Mouse (Mus musculus) liver, embryonic 13.5 days (tissue): ENCODE data around the gene Cdk14. TPM values are rescaled to one million over a fixed set of nuclear protein-coding genes. Genes with fewer than 3 reads are reported as not detected.

Experiments used
- ATAC-seq: fragments of 200-750 bp; cut with Nextera tagmentation; 2 replicates; pipeline ENCODE4 v1.8.0; 2017; ENCODE audit warnings: low read depth, mild to moderate bottlenecking, moderate number of reproducible peaks, moderate library complexity
- DNase-seq: peaks from one replicate; pipeline ENCODE4 v3.0.0; 2022
- H3K27ac ChIP-seq: fragments of 300-500 bp; sonication (generic); 2 replicates; pipeline ENCODE4 v1.5.1; 2015; ENCODE audit warnings: moderate library complexity, mild to moderate bottlenecking, inconsistent platforms
- H3K27me3 ChIP-seq: fragments of 300-500 bp; sonication (generic); 2 replicates; pipeline ENCODE4 v1.6.1; 2015; ENCODE audit warnings: mild to moderate bottlenecking, inconsistent platforms
- H3K36me3 ChIP-seq: fragments of 300-500 bp; sonication (generic); 2 replicates; pipeline ENCODE4 v1.6.1; 2015; ENCODE audit warnings: mild to moderate bottlenecking, inconsistent platforms
- H3K4me1 ChIP-seq: fragments of 300-500 bp; sonication (generic); replicated peaks from 2 replicates; pipeline ENCODE4 v1.6.1; 2015; ENCODE audit warnings: inconsistent platforms
- H3K4me2 ChIP-seq: fragments of 300-500 bp; sonication (generic); 2 replicates; pipeline ENCODE4 v1.6.1; 2015; ENCODE audit warnings: inconsistent platforms, mild to moderate bottlenecking, moderate library complexity
- H3K4me3 ChIP-seq: fragments of 300-500 bp; sonication (generic); replicated peaks from 2 replicates; pipeline ENCODE4 v1.5.1; 2015; ENCODE audit warnings: mild to moderate bottlenecking, inconsistent platforms
- H3K9ac ChIP-seq: fragments of 300-500 bp; sonication (generic); 2 replicates; pipeline ENCODE4 v1.6.1; 2015; ENCODE audit warnings: mild to moderate bottlenecking, inconsistent platforms
- H3K9me3 ChIP-seq: fragments of 300-500 bp; sonication (generic); replicated peaks from 2 replicates; pipeline ENCODE4 v1.6.1; 2016; ENCODE audit warnings: inconsistent platforms
- WGBS: fragments of 180-500 bp; shearing (Covaris S2); methylation state at CpG from one replicate; pipeline ENCODE4 v1.1.7; 2015; ENCODE audit not compliant: insufficient replicate concordance; 5-methylcytosine and 5-hydroxymethylcytosine counted together
- polyA plus RNA-seq: library from polyadenylated mRNA; unstranded; fragments of >200 nt; fragmentation: Nextera tagmentation; extraction: Ambion mirVana; gene quantifications from 2 replicates; pipeline ENCODE4 v1.2.1, GENCODE M21; 2015

The Cdk14 gene
- polyA plus RNA-seq, 1 experiment from 2014 or later: 1.4 TPM

- no peak for DNase-seq
- Histone ChIP-seq H3K36me3 (no peaks in the 10 kb centered on the region), H3K4me2 (no peak overlapping the region), H3K9me3 (no peaks in the 10 kb centered on the region), H3K27ac (no peak overlapping the region), H3K4me3 (no peak overlapping the region), H3K9ac (no peak overlapping the region), H3K4me1 (no peaks in the 10 kb centered on the region), H3K27me3 (no peaks in the 10 kb centered on the region)
- no peak for ATAC-seq
- 49% methylated on average over 5 of the region's 5 CpGs for WGBS
These were observed 460.7 kb downstream of the Cdk14 start for GRCm38 (mm10) chr5:4959446-4959845.

GRCm38 (mm10) chr5:4955993-4956392 lies 464.1 kb downstream of the Cdk14 start:
- no peaks in the 10 kb centered on the region for H3K4me1 ChIP-seq
- H3K4me2 ChIP-seq: no peak overlapping the region
- H3K27ac ChIP-seq: no peak overlapping the region
- no peak for ATAC-seq
- H3K27me3 ChIP-seq: no peaks in the 10 kb centered on the region
- WGBS: 56% methylated on average over 7 of the region's 7 CpGs
- no peaks in the 10 kb centered on the region for H3K36me3 ChIP-seq
- no peak overlapping the region for H3K9ac ChIP-seq
- no peaks in the 10 kb centered on the region for H3K9me3 ChIP-seq
- H3K4me3 ChIP-seq: no peak overlapping the region
- no peak for DNase-seq

GRCm38 (mm10) chr5:4955392-4955791 lies 464.7 kb downstream of the Cdk14 start:
- H3K36me3 ChIP-seq: no peaks in the 10 kb centered on the region
- no peak overlapping the region for H3K4me3 ChIP-seq
- no peaks in the 10 kb centered on the region for H3K4me1 ChIP-seq
- no peak for ATAC-seq
- H3K4me2 ChIP-seq: no peak overlapping the region
- H3K27me3 ChIP-seq: no peaks in the 10 kb centered on the region
- H3K27ac ChIP-seq: no peak overlapping the region
- WGBS: 49% methylated on average over 2 of the region's 2 CpGs
- no peak for DNase-seq
- no peaks in the 10 kb centered on the region for H3K9me3 ChIP-seq
- no peak overlapping the region for H3K9ac ChIP-seq

- Histone ChIP-seq H3K4me1 (no peaks in the 10 kb centered on the region), H3K27ac (no peak overlapping the region), H3K27me3 (no peaks in the 10 kb centered on the region), H3K36me3 (no peaks in the 10 kb centered on the region), H3K9me3 (no peaks in the 10 kb centered on the region), H3K4me3 (no peak overlapping the region), H3K4me2 (no peak overlapping the region), H3K9ac (no peak overlapping the region)
- 60% methylated on average over 7 of the region's 7 CpGs for WGBS
- DNase-seq (no peak), ATAC-seq (no peak)
These were observed 470.7 kb downstream of the Cdk14 start for GRCm38 (mm10) chr5:4949433-4949832.

GRCm38 (mm10) chr5:4948090-4948954 lies 471.8 kb downstream of the Cdk14 start:
- Histone ChIP-seq H3K27me3 (no peaks in the 10 kb centered on the region), H3K9me3 (no peaks in the 10 kb centered on the region), H3K27ac (no peak overlapping the region), H3K4me3 (no peak overlapping the region), H3K36me3 (no peaks in the 10 kb centered on the region), H3K4me2 (no peak overlapping the region), H3K9ac (no peak overlapping the region), H3K4me1 (no peaks in the 10 kb centered on the region)
- ATAC-seq (no peak), DNase-seq (no peak)
- WGBS: 58% methylated on average over 3 of the region's 3 CpGs

GRCm38 (mm10) chr5:4935131-4935530 lies 485.0 kb downstream of the Cdk14 start:
- Histone ChIP-seq H3K4me1 (no peaks in the 10 kb centered on the region), H3K9ac (no peak overlapping the region), H3K27me3 (no peaks in the 10 kb centered on the region), H3K9me3 (no peaks in the 10 kb centered on the region), H3K4me3 (no peak overlapping the region), H3K27ac (no peak overlapping the region), H3K36me3 (no peaks in the 10 kb centered on the region), H3K4me2 (no peak overlapping the region)
- ATAC-seq (no peak), DNase-seq (no peak)
- WGBS: 7% methylated on average over 1 of the region's 1 CpGs

- Histone ChIP-seq H3K27me3 (no peaks in the 10 kb centered on the region), H3K9me3 (no peaks in the 10 kb centered on the region), H3K4me3 (no peak overlapping the region), H3K4me2 (no peak overlapping the region), H3K36me3 (no peaks in the 10 kb centered on the region), H3K4me1 (no peaks in the 10 kb centered on the region), H3K9ac (no peak overlapping the region), H3K27ac (no peak overlapping the region)
- 56% methylated on average over 6 of the region's 6 CpGs for WGBS
- DNase-seq (no peak), ATAC-seq (no peak)
These were observed 485.6 kb downstream of the Cdk14 start for GRCm38 (mm10) chr5:4934491-4934890.

GRCm38 (mm10) chr5:4931539-4932143 lies 488.5 kb downstream of the Cdk14 start:
- Histone ChIP-seq H3K27me3 (no peaks in the 10 kb centered on the region), H3K4me1 (no peaks in the 10 kb centered on the region), H3K9ac (no peak overlapping the region), H3K9me3 (no peaks in the 10 kb centered on the region), H3K4me2 (no peak overlapping the region), H3K4me3 (no peak overlapping the region), H3K36me3 (no peaks in the 10 kb centered on the region), H3K27ac (no peak overlapping the region)
- 42% methylated on average over 8 of the region's 8 CpGs for WGBS
- ATAC-seq: no peak
- no peak for DNase-seq

- H3K4me1 ChIP-seq: no peaks in the 10 kb centered on the region
- no peaks in the 10 kb centered on the region for H3K27me3 ChIP-seq
- 71% methylated on average over 3 of the region's 3 CpGs for WGBS
- no peak overlapping the region for H3K4me3 ChIP-seq
- no peak for DNase-seq
- H3K9ac ChIP-seq: no peak overlapping the region
- no peak overlapping the region for H3K4me2 ChIP-seq
- H3K27ac ChIP-seq: no peak overlapping the region
- H3K36me3 ChIP-seq: no peaks in the 10 kb centered on the region
- no peak for ATAC-seq
- H3K9me3 ChIP-seq: no peaks in the 10 kb centered on the region
These were observed 490.5 kb downstream of the Cdk14 start for GRCm38 (mm10) chr5:4929628-4930027.

GRCm38 (mm10) chr5:4924866-4925265 lies 495.2 kb downstream of the Cdk14 start:
- Histone ChIP-seq H3K27me3 (no peaks in the 10 kb centered on the region), H3K9ac (no peak overlapping the region), H3K27ac (no peak overlapping the region), H3K9me3 (no peaks in the 10 kb centered on the region), H3K4me2 (no peak overlapping the region), H3K36me3 (no peaks in the 10 kb centered on the region), H3K4me1 (no peaks in the 10 kb centered on the region), H3K4me3 (no peak overlapping the region)
- WGBS: 70% methylated on average over 6 of the region's 6 CpGs
- DNase-seq (no peak), ATAC-seq (no peak)

- Histone ChIP-seq H3K36me3 (no peaks in the 10 kb centered on the region), H3K9me3 (no peaks in the 10 kb centered on the region), H3K27me3 (no peaks in the 10 kb centered on the region), H3K4me3 (no peak overlapping the region), H3K4me2 (no peak overlapping the region), H3K9ac (no peak overlapping the region), H3K27ac (no peak overlapping the region), H3K4me1 (no peaks in the 10 kb centered on the region)
- no peak for DNase-seq
- no peak for ATAC-seq
- 5% methylated on average over 6 of the region's 6 CpGs for WGBS
These were observed 501.7 kb downstream of the Cdk14 start for GRCm38 (mm10) chr5:4918376-4918775.

- H3K4me2 ChIP-seq: no peak overlapping the region
- no peaks in the 10 kb centered on the region for H3K27me3 ChIP-seq
- no peaks in the 10 kb centered on the region for H3K9me3 ChIP-seq
- no peak overlapping the region for H3K27ac ChIP-seq
- H3K9ac ChIP-seq: no peak overlapping the region
- no peak for DNase-seq
- 74% methylated on average over 7 of the region's 7 CpGs for WGBS
- H3K36me3 ChIP-seq: no peaks in the 10 kb centered on the region
- H3K4me1 ChIP-seq: no peaks in the 10 kb centered on the region
- no peak for ATAC-seq
- no peak overlapping the region for H3K4me3 ChIP-seq
These were observed 502.4 kb downstream of the Cdk14 start for GRCm38 (mm10) chr5:4917743-4918142.
